In the genomic region with DNA sequence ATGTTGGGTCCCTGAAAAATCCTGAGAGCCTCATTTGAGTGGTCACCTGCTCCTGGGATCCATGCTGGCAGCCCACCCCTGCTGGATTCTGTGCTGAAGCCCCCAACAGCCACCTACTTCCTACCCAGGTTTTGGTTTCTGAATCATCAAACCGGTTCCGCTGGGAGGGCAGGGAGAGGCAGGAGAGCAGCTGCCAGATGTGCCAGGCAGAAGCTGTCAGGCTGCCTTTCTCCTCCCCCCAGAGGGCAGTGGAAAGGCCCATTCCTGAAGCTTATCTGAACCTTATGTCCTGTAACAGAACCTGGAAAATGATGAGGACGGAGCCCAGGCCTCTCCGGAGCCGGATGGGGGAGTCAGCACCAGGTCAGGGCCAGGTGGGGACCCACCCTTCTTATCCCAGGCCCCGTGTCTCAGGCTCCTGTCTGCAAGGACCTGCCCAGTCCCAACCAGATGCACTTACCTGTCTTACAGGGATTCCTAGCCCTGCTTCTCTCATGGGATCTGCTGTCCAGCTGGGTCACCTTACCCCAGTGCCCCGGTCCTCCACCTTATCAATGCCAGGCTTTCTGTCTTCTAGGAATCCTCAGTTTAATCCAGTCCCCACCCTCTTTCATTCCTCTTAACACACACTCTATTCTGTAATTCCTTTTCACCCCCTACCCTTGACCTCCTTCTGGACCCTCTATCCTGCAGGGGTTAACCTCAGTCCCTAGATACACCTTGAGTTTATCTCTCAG, we compare ENCODE assay signal across 8 mouse cellular contexts. TPM values are rescaled to one million over a fixed set of nuclear protein-coding genes. Genes with fewer than 3 reads are reported as not detected.
A peak's percentile ranks its signal among the peaks of the same experiment; 100 is the strongest.
DNase-seq lines count a peak whose midpoint lies in the region; ATAC-seq and TF ChIP-seq lines count a peak whose summit lies in the region.

No protein-coding gene starts in this region.

- peak overlapping the region; percentile 65 for H3K4me2 ChIP-seq in forebrain, postnatal 0 days (ENCODE audit: low read depth)
- H3K4me2 ChIP-seq in liver, embryonic 12.5 days, result peak overlapping the region; percentile 76
- peak overlapping the region; percentile 77 for H3K4me2 ChIP-seq in stomach, postnatal 0 days (replicated peaks; ENCODE audit: low read depth)

- peak overlapping the region; percentile 55 for H3K4me3 ChIP-seq in left cerebral cortex, adult 2 months
- H3K4me3 ChIP-seq in forebrain, postnatal 0 days (ENCODE audit: low read depth, low read length), result peak overlapping the region; percentile 81
- peak overlapping the region; percentile 82 for H3K4me3 ChIP-seq in liver, embryonic 12.5 days
- peak overlapping the region; percentile 84 for H3K4me3 ChIP-seq in stomach, postnatal 0 days (ENCODE audit: low read depth, low read length)

- WGBS in forebrain, postnatal 0 days, result 73% methylated on average over 7 of the region's 7 CpGs
- 64% methylated on average over 7 of the region's 7 CpGs for WGBS in liver, embryonic 12.5 days (ENCODE audit: insufficient replicate concordance)
- WGBS in stomach, postnatal 0 days, result 41% methylated on average over 7 of the region's 7 CpGs

- H3K9ac ChIP-seq in forebrain, postnatal 0 days, result peak overlapping the region; percentile 92
- H3K9ac ChIP-seq in liver, embryonic 12.5 days, result peak overlapping the region; percentile 89
- H3K9ac ChIP-seq in stomach, postnatal 0 days (ENCODE audit: low read length), result peak overlapping the region; percentile 89

- H3K36me3 ChIP-seq in forebrain, postnatal 0 days (ENCODE audit: insufficient read depth), result peaks cover 36% of the 10 kb centered on the region
- H3K36me3 ChIP-seq in liver, embryonic 12.5 days, result peaks cover 39% of the 10 kb centered on the region
- H3K36me3 ChIP-seq in stomach, postnatal 0 days (ENCODE audit: control insufficient read depth, insufficient read depth, low read length), result peaks cover 13% of the 10 kb centered on the region

- intact Hi-C loops in left cerebral cortex, adult 2 months (cut with DNase I), result no loop called here
- intact Hi-C loops in left cerebral cortex, postnatal 10 days (cut with DNase I), result loop anchor here (5.0 kb wide), 1 partner anchor 75 kb away; a partner anchor contains a TSS

- no peak for TF ChIP-seq EP300 in stomach, postnatal 0 days (optimal IDR thresholded peaks at IDR 0.05)

- ATAC-seq in forebrain, postnatal 0 days, result no peak
- ATAC-seq in liver, embryonic 12.5 days, result no peak
- no peak for ATAC-seq in stomach, postnatal 0 days (ENCODE audit: low FRiP score, low TSS enrichment)

- H3K27me3 ChIP-seq in forebrain, postnatal 0 days (ENCODE audit: insufficient read depth, low read length), result no peaks in the 10 kb centered on the region
- H3K27me3 ChIP-seq in liver, embryonic 12.5 days (replicated peaks), result no peaks in the 10 kb centered on the region
- no peaks in the 10 kb centered on the region for H3K27me3 ChIP-seq in stomach, postnatal 0 days (ENCODE audit: control insufficient read depth, insufficient read depth, low read length)

- DNase-seq in left cerebral cortex, adult 2 months (ENCODE audit: extremely low spot score in 1 of 2, low spot score in 2 of 2), result no peak
- no peak for DNase-seq in left cerebral cortex, postnatal 10 days (ENCODE audit: extremely low spot score in 1 of 2, low spot score in 2 of 2)
- DNase-seq in adipocyte (ENCODE audit: low spot score), result peak; percentile 63
- DNase-seq in forebrain, postnatal 0 days, result no peak
- DNase-seq in stomach, postnatal 0 days (ENCODE audit: low spot score), result peak; percentile 62
- no peak for DNase-seq in ovary, adult 18-20 months (ENCODE audit: low spot score)
- no peak for DNase-seq in spleen, adult 18-20 months

- TF ChIP-seq CTCF in left cerebral cortex, adult 2 months (IDR thresholded peaks at IDR 0.05), result no peak
- no peak for TF ChIP-seq CTCF in forebrain, postnatal 0 days (IDR thresholded peaks at IDR 0.05; ENCODE audit: low read depth)
- TF ChIP-seq CTCF in stomach, postnatal 0 days (IDR thresholded peaks at IDR 0.05; ENCODE audit: low read depth), result no peak

- peak overlapping the region; percentile 81; the same call in 1 of the 2 replicates for H3K27ac ChIP-seq in left cerebral cortex, adult 2 months
- H3K27ac ChIP-seq in forebrain, postnatal 0 days (ENCODE audit: low read depth, low read length), result no peak overlapping the region
- peak overlapping the region; percentile 88 for H3K27ac ChIP-seq in liver, embryonic 12.5 days
- peak overlapping the region; percentile 81 for H3K27ac ChIP-seq in stomach, postnatal 0 days (replicated peaks)

- no peaks in the 10 kb centered on the region for H3K9me3 ChIP-seq in forebrain, postnatal 0 days (ENCODE audit: low read length)
- no peaks in the 10 kb centered on the region for H3K9me3 ChIP-seq in liver, embryonic 12.5 days (replicated peaks)
- H3K9me3 ChIP-seq in stomach, postnatal 0 days (ENCODE audit: control insufficient read depth, low read length), result no peaks in the 10 kb centered on the region

- peaks cover 9% of the 10 kb centered on the region; the same call in 1 of the 2 replicates for H3K4me1 ChIP-seq in forebrain, postnatal 0 days (ENCODE audit: insufficient read depth)
- peaks cover 83% of the 10 kb centered on the region for H3K4me1 ChIP-seq in liver, embryonic 12.5 days
- 0 out of 2 replicates have a peak, but pooled peaks cover 3% of the 10 kb centered on the region for H3K4me1 ChIP-seq in stomach, postnatal 0 days (replicated peaks; ENCODE audit: control insufficient read depth, insufficient read depth)

RNA-seq across cellular contexts. Expression of a gene that starts 1.3 kb away (rescaled TPM):
- total RNA-seq in left cerebral cortex, adult 2 months (2021), result 100 to 1,000 TPM; 118 to 125 TPM
- 10 to 100 TPM; 74.2 to 83.5 TPM for total RNA-seq in left cerebral cortex, postnatal 10 days (2021)
- total RNA-seq in forebrain, postnatal 0 days (2014; rRNA removed), result 25.8 and 33.9 TPM in 2 replicates
- polyA plus RNA-seq in forebrain, postnatal 0 days (2015; fragmentation: Nextera tagmentation; extraction: Ambion mirVana), result 85.7 and 86.2 TPM in 2 replicates
- 42.0 and 43.6 TPM in 2 replicates for polyA plus RNA-seq in liver, embryonic 12.5 days (2016; fragmentation: Nextera tagmentation; extraction: Ambion mirVana)
- polyA plus RNA-seq in stomach, postnatal 0 days (2015; fragmentation: Nextera tagmentation; extraction: Ambion mirVana), result 47.0 and 48.0 TPM in 2 replicates

RNA-seq across cellular contexts. Expression of a gene that starts 12.7 kb away (rescaled TPM):
- total RNA-seq in left cerebral cortex, adult 2 months (2021), result not detected
- total RNA-seq in left cerebral cortex, postnatal 10 days (2021), result not detected
- total RNA-seq in forebrain, postnatal 0 days (2014; rRNA removed), result 0.19 and 0.23 TPM in 2 replicates
- not detected in 2 replicates for polyA plus RNA-seq in forebrain, postnatal 0 days (2015; fragmentation: Nextera tagmentation; extraction: Ambion mirVana)
- polyA plus RNA-seq in liver, embryonic 12.5 days (2016; fragmentation: Nextera tagmentation; extraction: Ambion mirVana), result not detected in 2 replicates
- 0.02 TPM in 1 of 2 replicates, not detected in the other for polyA plus RNA-seq in stomach, postnatal 0 days (2015; fragmentation: Nextera tagmentation; extraction: Ambion mirVana)

RNA-seq across cellular contexts. Expression of a gene that starts 16.9 kb away (rescaled TPM):
- under 1 TPM in 1 of 2 experiments, not detected in 1; 0.26 TPM for total RNA-seq in left cerebral cortex, adult 2 months (2021)
- total RNA-seq in left cerebral cortex, postnatal 10 days (2021), result under 1 TPM in 1 of 2 experiments, not detected in 1; 0.24 TPM
- total RNA-seq in forebrain, postnatal 0 days (2014; rRNA removed), result not detected in 2 replicates
- polyA plus RNA-seq in forebrain, postnatal 0 days (2015; fragmentation: Nextera tagmentation; extraction: Ambion mirVana), result 0.06 and 0.08 TPM in 2 replicates
- 0.06 and 0.07 TPM in 2 replicates for polyA plus RNA-seq in liver, embryonic 12.5 days (2016; fragmentation: Nextera tagmentation; extraction: Ambion mirVana)
- 0.05 TPM in 1 of 2 replicates, not detected in the other for polyA plus RNA-seq in stomach, postnatal 0 days (2015; fragmentation: Nextera tagmentation; extraction: Ambion mirVana)

RNA-seq across cellular contexts. Expression of a gene that starts 21.5 kb away (rescaled TPM):
- 10 to 100 TPM; 72.6 to 82.2 TPM for total RNA-seq in left cerebral cortex, adult 2 months (2021)
- total RNA-seq in left cerebral cortex, postnatal 10 days (2021), result 10 to 100 TPM; 80.4 to 92.7 TPM
- 128 and 182 TPM in 2 replicates for total RNA-seq in forebrain, postnatal 0 days (2014; rRNA removed)
- polyA plus RNA-seq in forebrain, postnatal 0 days (2015; fragmentation: Nextera tagmentation; extraction: Ambion mirVana), result 106 and 112 TPM in 2 replicates
- 86.5 and 86.9 TPM in 2 replicates for polyA plus RNA-seq in liver, embryonic 12.5 days (2016; fragmentation: Nextera tagmentation; extraction: Ambion mirVana)
- 127 and 133 TPM in 2 replicates for polyA plus RNA-seq in stomach, postnatal 0 days (2015; fragmentation: Nextera tagmentation; extraction: Ambion mirVana)

RNA-seq across cellular contexts. Expression of a gene that starts 26.5 kb away (rescaled TPM):
- total RNA-seq in left cerebral cortex, adult 2 months (2021), result 1 to 10 TPM; 1.2 to 1.7 TPM
- total RNA-seq in left cerebral cortex, postnatal 10 days (2021), result 1 to 10 TPM in 1 of 2 experiments, under 1 TPM in 1; 0.65 to 2.0 TPM
- total RNA-seq in forebrain, postnatal 0 days (2014; rRNA removed), result 0.77 and 1.2 TPM in 2 replicates
- polyA plus RNA-seq in forebrain, postnatal 0 days (2015; fragmentation: Nextera tagmentation; extraction: Ambion mirVana), result 0.48 and 0.59 TPM in 2 replicates
- polyA plus RNA-seq in liver, embryonic 12.5 days (2016; fragmentation: Nextera tagmentation; extraction: Ambion mirVana), result 24.3 and 26.2 TPM in 2 replicates
- 1.1 and 1.3 TPM in 2 replicates for polyA plus RNA-seq in stomach, postnatal 0 days (2015; fragmentation: Nextera tagmentation; extraction: Ambion mirVana)

Comparison
In these comparisons a context has a peak if more than half of its experiments do, and no peak if none do; other contexts are left out.
1. DNase-seq: peak in adipocyte (single experiment) and stomach, postnatal 0 days (single experiment); none in left cerebral cortex, adult 2 months (0 of 2), left cerebral cortex, postnatal 10 days (0 of 2), forebrain, postnatal 0 days (single experiment), ovary, adult 18-20 months (single experiment) and spleen, adult 18-20 months (0 of 2).
2. Peak in every context shown above with its lines, with median percentiles within 50 percentile points of each other: H3K4me3 ChIP-seq, H3K4me2 ChIP-seq and H3K9ac ChIP-seq.